Mouse (Mus musculus): ENCODE measurements at regions not wholly inside any gene's neighbourhood (a gene's known extent, or its start where the extent isn't known, plus 50 kb on each side); places are given as distances from the start of the nearest gene placed in this dataset.

DNA sequence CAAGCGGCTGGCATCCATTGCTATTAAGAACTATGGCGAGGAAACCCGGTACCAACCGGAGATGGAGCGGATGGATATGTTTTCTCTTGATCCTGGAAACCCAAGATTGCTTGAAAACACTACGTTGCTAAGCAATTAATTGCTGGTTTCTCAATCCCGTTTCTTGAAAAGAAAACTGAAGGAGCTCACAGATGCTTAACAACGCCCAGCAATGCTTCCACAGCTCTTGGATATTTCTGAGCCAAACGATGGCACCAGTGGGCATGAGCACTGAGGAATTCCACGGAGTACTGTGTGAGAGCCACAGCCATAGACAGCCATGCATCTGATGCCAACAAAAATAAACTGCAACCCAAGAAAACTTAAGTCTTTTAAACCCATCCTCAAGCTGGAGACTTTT is 173.1 kb downstream of the Gxylt1 start:
- TF ChIP-seq CTCF (IDR thresholded peaks at IDR 0.05; ENCODE audit: low read depth) (no peak), EP300 (optimal IDR thresholded peaks at IDR 0.05) (no peak)
